Mouse (Mus musculus) fat pad, adult 2 months (tissue): ENCODE measurements around the gene Cyren.

Source experiments
- DNase-seq: peaks from one replicate; pipeline ENCODE4 v3.0.0-alpha.2; 2011; ENCODE audit warnings: low read depth, low spot score; ENCODE audit errors: extremely low read depth

Cyren gene

GRCm38 (mm10) chr6:34900990-34901389 is 23.1 kb upstream of the Cyren start:
- no peak for DNase-seq

- DNase-seq, result no peak
Measured at GRCm38 (mm10) chr6:34899127-34899526, 21.3 kb upstream of the Cyren start.

DNA sequence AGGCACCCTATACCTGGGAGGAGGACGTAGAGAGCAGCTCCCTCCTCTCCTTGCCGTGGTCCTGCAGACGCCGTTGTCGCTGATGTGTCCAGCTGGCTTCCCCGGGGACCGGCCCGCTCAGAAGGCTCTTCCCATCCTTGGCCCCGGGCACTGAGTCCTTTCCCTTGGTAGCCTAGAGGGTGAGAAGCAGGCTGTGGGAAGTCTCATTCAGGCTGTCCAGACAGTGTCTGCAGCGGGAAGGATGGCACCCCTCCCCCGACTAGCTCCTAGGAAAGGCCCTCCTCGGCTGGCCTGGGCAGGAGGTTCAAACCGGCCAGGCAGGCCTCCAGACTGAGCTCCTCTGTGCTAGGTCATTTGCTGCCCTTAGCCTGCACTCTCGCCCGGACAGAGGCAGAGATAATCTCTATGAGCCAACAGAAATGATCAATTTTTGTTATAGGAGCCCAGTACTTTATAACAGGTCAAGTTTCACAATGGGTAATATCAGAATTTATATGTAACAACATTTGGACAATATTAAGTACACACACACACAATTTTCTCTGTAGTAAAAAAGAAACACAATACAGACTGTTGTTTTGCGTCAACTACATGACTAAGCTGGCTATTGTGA is 18.4 kb upstream of the Cyren start:
- no peak for DNase-seq

DNA sequence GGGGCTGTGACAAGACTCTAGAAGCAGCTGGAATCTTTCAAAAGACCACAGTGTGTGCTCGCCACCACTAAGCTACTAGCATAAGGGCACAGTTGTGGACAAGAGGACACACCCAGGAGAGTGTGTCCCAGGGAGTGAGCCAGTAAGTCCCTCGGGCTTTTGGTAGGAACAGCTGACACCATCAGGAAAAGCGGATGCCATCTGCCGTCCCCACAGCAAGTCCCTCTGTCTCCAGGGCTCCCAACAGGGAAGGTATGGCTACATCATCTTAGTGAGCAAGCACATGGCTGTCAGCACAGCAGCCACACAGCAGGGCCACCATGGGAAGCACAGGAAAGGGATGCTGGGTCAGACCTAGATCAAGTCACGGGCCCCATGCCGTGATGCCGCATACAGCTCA is 17.7 kb upstream of the Cyren start:
- no peak for DNase-seq

GRCm38 (mm10) chr6:34889185-34889584 is 11.3 kb upstream of the Cyren start:
- DNase-seq, result no peak

DNA sequence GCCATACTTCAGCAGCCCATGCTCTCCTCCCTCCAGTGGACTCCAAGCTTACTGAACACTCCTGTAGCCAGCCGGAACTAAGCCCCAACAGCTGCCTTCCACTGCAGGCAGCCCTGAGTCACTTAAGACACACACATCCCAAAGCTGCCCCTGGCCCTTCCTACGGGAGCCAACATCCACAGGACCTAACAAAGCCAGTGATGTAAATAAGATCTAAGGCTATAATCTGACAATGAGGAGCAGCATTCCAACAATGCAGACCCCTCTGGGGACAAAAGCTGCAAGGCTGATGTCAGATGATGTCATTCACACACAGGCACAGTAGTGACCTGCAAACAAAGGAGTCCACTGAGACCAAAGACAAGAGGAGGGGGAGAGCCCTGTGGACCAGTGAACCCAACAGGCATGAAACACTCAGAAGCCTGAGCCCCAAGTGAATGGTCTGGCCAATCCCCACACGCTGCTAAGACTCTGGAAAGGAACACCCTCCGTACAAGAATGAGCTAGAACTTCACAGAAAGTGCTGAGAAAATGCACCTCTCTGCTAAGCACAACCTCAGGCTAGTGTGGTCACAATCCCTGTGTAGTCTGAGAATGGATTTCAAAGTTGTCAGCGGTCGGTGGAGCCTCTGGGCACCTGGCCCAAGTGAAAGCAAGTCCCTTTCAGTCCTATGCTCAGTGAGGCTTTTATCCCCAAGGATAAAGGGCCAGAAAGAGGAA is 9.4 kb upstream of the Cyren start:
- DNase-seq, result no peak

DNA sequence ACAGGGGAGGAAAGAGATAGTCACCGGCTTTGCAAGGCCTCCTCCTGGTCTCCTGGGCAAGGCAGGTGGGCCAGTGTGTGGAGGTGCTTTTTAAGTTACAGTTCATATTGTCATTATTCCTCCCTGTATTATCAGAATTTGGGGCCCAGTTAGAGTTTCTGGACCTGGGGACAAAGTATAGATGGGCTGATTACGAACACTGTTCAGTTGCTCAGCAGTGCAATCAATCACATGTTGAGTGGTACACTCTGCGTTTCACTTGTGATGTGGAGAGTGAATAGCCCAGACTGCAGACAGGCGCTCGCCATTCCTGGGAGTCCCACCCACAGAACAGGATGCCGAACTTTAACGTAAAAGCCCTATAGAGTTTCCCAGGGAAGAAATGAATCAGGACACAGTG is 6.9 kb upstream of the Cyren start:
- DNase-seq, result no peak

GRCm38 (mm10) chr6:34879911-34880475 is 2.1 kb upstream of the Cyren start:
- DNase-seq, result no peak

GRCm38 (mm10) chr6:34879101-34879740 is 1.4 kb upstream of the Cyren start:
- no peak for DNase-seq

GRCm38 (mm10) chr6:34876835-34877156 is 1.1 kb downstream of the Cyren start:
- DNase-seq, result no peak

DNA sequence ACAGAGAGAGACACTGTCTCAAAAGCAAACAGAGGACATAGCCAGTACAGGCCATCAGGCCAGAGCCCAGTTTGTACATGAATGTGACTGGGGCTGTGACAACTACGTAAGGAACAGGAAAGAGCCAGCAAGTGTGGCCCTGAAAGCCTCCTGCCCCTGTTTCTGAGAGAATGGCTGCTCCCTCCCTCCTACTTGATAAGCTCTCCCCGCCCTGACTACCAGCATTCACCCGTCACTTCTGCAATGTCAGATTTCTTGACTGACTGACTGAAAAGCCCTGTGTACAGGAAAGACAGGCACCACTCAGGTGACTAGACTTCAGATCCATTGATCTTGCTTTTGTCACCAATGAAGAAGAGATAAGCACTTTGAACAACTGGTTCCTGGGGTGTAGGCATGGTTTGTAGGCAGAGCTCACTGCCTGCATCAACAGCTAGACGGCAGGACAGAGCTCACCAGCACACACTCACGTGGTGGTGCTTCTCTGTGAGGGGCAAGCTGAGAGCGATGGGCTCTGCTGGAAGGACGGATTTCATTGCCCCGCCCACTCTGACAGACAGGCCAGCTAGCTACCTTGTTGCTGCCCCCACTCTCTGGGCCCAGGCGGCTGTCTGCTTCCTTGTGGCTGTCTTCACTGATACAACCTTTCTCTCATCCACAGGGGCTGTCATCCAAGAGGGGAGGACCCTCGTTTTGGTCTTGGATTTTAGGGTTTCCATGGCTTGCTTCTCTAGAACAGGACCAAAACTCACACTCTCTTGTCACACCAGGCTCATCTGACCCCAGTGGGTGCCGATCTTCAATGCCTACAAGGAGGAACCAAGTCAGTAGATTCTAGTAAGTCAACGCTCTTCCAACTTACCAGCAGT is 1.7 kb downstream of the Cyren start:
- DNase-seq, result no peak

DNA sequence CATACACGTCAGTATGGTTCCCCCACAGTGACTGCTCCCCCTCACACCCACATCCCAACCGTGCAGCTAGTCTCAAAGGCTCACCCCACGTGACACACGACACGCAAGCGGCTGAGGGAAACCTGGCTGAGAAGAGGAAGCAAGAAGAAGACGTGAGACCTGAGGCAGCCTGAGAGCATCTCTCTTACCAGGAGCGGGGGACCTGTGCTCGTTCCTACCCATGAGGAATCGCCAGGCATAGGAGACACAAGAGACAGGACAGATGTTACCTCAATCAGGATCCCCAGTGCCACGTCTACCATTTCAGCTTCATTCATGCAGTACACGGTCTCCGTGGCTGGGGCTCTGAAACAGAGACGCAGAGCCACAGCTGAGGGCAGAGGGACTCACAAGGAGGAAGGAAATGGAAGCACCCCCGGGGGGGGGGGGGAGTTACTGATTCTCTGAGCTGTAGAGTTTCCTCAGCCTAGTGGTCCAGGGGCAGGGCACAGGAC is 2.5 kb downstream of the Cyren start:
- no peak for DNase-seq

GRCm38 (mm10) chr6:34874101-34874921 is 3.5 kb downstream of the Cyren start:
- no peak for DNase-seq

DNA sequence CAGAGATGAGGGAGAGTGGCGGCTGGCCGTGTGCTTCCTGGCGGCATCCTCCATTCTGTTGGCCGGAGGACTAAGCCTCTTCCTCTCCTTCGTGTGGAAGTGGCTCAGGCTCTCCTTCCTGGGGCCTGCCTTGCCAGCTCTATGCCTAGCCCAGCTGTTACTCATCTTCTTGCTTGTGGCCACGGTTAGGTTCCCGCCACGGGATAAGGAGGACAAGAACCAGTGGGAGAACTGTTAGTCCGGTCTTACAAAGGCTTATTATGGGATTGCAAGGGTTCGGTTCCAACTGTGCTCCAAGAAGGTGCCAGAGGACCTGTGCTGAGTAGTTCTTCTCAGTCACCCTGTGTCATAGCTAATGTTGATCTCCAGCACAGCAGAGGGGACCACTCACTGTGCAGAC is 5.0 kb downstream of the Cyren start:
- DNase-seq, result no peak

DNA sequence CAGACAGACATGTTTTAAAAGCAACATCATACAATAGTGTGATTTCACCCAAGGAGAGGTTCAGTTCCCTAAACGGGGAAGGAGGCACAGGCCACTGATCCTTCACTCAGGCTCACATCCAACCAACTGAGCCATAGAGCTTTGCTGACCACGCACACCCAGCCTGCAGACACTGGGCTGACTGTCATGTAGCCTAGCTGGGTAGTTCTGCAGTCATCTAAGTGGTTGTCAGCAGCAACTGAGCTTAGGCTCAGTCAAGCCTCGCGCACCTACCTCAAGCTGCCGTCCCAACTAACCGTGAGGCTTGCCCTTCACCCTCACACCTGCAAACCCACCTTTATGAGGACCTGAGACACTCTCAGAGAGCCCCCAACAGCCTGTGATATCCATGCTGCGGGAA is 5.9 kb downstream of the Cyren start:
- no peak for DNase-seq

DNA sequence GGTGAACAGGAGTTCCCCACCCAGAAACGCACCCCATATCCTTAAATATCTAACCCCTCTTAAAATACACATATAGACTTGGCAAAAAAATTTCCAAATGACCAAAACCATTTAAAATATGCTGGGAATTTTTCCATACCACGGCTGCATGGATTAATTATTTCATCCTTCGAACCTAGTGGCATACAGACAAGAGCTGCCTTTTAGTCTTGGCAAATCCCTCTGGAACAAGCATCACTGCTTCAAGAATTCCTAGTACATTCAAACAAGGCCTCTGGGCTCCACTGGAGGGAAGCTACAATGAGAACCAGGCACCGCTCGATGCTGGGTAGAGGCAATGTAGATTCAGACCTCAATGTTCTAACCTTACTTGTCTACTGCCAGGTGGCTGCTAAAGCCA is 7.1 kb downstream of the Cyren start:
- DNase-seq, result no peak

GRCm38 (mm10) chr6:34870136-34870535 is 7.7 kb downstream of the Cyren start:
- DNase-seq, result no peak

DNA sequence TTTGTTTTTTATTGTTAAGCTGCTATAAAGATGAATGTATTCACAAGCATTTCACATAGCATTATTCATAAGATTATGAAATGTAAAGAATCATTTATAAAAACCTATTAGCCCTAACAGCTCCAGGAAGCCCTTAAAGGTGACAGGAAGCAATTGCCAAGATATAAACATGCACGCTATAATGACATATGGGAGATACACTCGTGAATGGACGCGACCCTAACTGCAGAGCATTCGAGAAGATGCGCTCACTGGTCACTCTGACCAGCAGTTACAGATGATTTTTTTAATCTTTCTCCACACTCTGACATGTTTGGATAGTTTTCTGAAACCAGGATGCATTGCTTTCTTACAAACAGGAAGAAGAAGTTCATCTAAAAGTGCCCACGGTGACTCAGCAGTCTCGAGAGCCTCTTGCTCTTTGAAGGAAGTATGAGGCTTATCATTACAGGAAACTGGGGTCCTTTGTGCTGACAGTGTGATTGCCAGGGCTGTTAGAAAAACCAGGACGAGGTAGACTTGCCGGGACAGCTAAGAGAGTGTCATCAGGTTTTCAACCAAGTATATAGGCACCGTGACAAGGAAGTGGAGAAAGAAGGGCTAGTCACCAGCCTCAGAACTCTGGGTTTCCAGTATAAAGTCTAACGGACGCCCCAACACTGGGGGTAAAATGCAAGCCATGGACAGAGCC is 8.5 kb downstream of the Cyren start:
- DNase-seq, result no peak

GRCm38 (mm10) chr6:34868507-34869217 is 9.2 kb downstream of the Cyren start:
- DNase-seq, result no peak
